Mouse (Mus musculus): Measurements from ENCODE around the gene Hnrnpll. TPM values are rescaled to one million over a fixed set of nuclear protein-coding genes. Genes with fewer than 3 reads are reported as not detected.
"Not testable (repeated sequence)": the region's sequence is repeated elsewhere in the genome, so short reads cannot be mapped to it uniquely, and the experiment has no call there.

Gene Hnrnpll
- polyA plus RNA-seq, 1 experiment from 2014 or later: 60.6 TPM

- Histone ChIP-seq H3K9ac (0 out of 2 replicates have a peak overlapping the region, but pooled peaks have one; percentile 52), H3K4me1 (replicated peaks) (0 out of 2 replicates have a peak, but pooled peaks cover 4% of the 10 kb centered on the region), H3K9me3 (replicated peaks) (no peaks in the 10 kb centered on the region), H3K4me3 (no peak overlapping the region), H3K27ac (ENCODE audit: poor library complexity, severe bottlenecking) (no peak overlapping the region), H3K36me3 (no peaks in the 10 kb centered on the region), H3K4me2 (peak overlapping the region; percentile 68; the same call in 1 of the 2 replicates), H3K27me3 (replicated peaks) (no peaks in the 10 kb centered on the region)
- ATAC-seq (ENCODE audit: insufficient number of reproducible peaks, low FRiP score): no peak
- WGBS: 39% methylated on average over 12 of the region's 12 CpGs
These were observed 43.7 kb downstream of the Hnrnpll start for GRCm38 (mm10) chr17:80018239-80018975.

GRCm38 (mm10) chr17:80017389-80017788, 44.7 kb downstream of the Hnrnpll start:
- no peak overlapping the region for H3K27ac ChIP-seq (ENCODE audit: poor library complexity, severe bottlenecking)
- no peak overlapping the region for H3K4me2 ChIP-seq
- no peak overlapping the region for H3K9ac ChIP-seq
- H3K4me3 ChIP-seq: no peak overlapping the region
- WGBS: 45% methylated on average over 12 of the region's 12 CpGs
- ATAC-seq (ENCODE audit: insufficient number of reproducible peaks, low FRiP score): no peak
- H3K36me3 ChIP-seq: no peaks in the 10 kb centered on the region
- 0 out of 2 replicates have a peak, but pooled peaks cover 4% of the 10 kb centered on the region for H3K4me1 ChIP-seq (replicated peaks)
- no peaks in the 10 kb centered on the region for H3K9me3 ChIP-seq (replicated peaks)
- peaks cover 4% of the 10 kb centered on the region; the same call in 1 of the 2 replicates for H3K27me3 ChIP-seq (replicated peaks)

- not testable (repeated sequence) for H3K4me1 ChIP-seq (replicated peaks); H3K4me2 ChIP-seq; H3K4me3 ChIP-seq; ATAC-seq (ENCODE audit: insufficient number of reproducible peaks, low FRiP score); H3K27me3 ChIP-seq (replicated peaks); H3K9ac ChIP-seq; H3K9me3 ChIP-seq (replicated peaks); H3K36me3 ChIP-seq; H3K27ac ChIP-seq (ENCODE audit: poor library complexity, severe bottlenecking)
- WGBS: 92% methylated on average over 4 of the region's 4 CpGs
These were observed 45.7 kb downstream of the Hnrnpll start for GRCm38 (mm10) chr17:80016400-80016799.

- H3K9me3 ChIP-seq (replicated peaks): no peaks in the 10 kb centered on the region
- H3K4me2 ChIP-seq: no peak overlapping the region
- ATAC-seq (ENCODE audit: insufficient number of reproducible peaks, low FRiP score): no peak
- no peaks in the 10 kb centered on the region for H3K36me3 ChIP-seq
- WGBS: 61% methylated on average over 8 of the region's 8 CpGs
- H3K27ac ChIP-seq (ENCODE audit: poor library complexity, severe bottlenecking): no peak overlapping the region
- peaks cover 8% of the 10 kb centered on the region; the same call in 1 of the 2 replicates for H3K27me3 ChIP-seq (replicated peaks)
- peaks cover 12% of the 10 kb centered on the region for H3K4me1 ChIP-seq (replicated peaks)
- no peak overlapping the region for H3K4me3 ChIP-seq
- H3K9ac ChIP-seq: no peak overlapping the region
These were observed 47.7 kb downstream of the Hnrnpll start for GRCm38 (mm10) chr17:80014361-80014809.

- H3K4me3 ChIP-seq: no peak overlapping the region
- H3K4me1 ChIP-seq (replicated peaks): peaks cover 36% of the 10 kb centered on the region
- peaks cover 8% of the 10 kb centered on the region; the same call in 1 of the 2 replicates for H3K27me3 ChIP-seq (replicated peaks)
- H3K9me3 ChIP-seq (replicated peaks): no peaks in the 10 kb centered on the region
- no peak for ATAC-seq (ENCODE audit: insufficient number of reproducible peaks, low FRiP score)
- H3K9ac ChIP-seq: no peak overlapping the region
- H3K27ac ChIP-seq (ENCODE audit: poor library complexity, severe bottlenecking): no peak overlapping the region
- WGBS: 39% methylated on average over 15 of the region's 15 CpGs
- H3K4me2 ChIP-seq: no peak overlapping the region
- H3K36me3 ChIP-seq: no peaks in the 10 kb centered on the region
These were observed 52.2 kb downstream of the Hnrnpll start for GRCm38 (mm10) chr17:80009926-80010325.

- H3K27me3 ChIP-seq (replicated peaks): peaks cover 8% of the 10 kb centered on the region; the same call in 1 of the 2 replicates
- H3K9ac ChIP-seq: no peak overlapping the region
- ATAC-seq (ENCODE audit: insufficient number of reproducible peaks, low FRiP score): peak; percentile 75
- H3K4me3 ChIP-seq: no peak overlapping the region
- 13% methylated on average over 5 of the region's 5 CpGs for WGBS
- H3K4me1 ChIP-seq (replicated peaks): peaks cover 38% of the 10 kb centered on the region
- peak overlapping the region; percentile 35 for H3K4me2 ChIP-seq
- H3K9me3 ChIP-seq (replicated peaks): no peaks in the 10 kb centered on the region
- H3K36me3 ChIP-seq: no peaks in the 10 kb centered on the region
- peak overlapping the region; percentile 80 for H3K27ac ChIP-seq (ENCODE audit: poor library complexity, severe bottlenecking)
These were observed 53.3 kb downstream of the Hnrnpll start for GRCm38 (mm10) chr17:80008847-80009246.

- peaks cover 8% of the 10 kb centered on the region for H3K9me3 ChIP-seq (replicated peaks)
- no peak overlapping the region for H3K4me2 ChIP-seq
- no peak overlapping the region for H3K4me3 ChIP-seq
- 45% methylated on average over 17 of the region's 17 CpGs for WGBS
- H3K36me3 ChIP-seq: no peaks in the 10 kb centered on the region
- H3K27me3 ChIP-seq (replicated peaks): no peaks in the 10 kb centered on the region
- no peak overlapping the region for H3K9ac ChIP-seq
- no peak overlapping the region for H3K27ac ChIP-seq (ENCODE audit: poor library complexity, severe bottlenecking)
- no peak for ATAC-seq (ENCODE audit: insufficient number of reproducible peaks, low FRiP score)
- peaks cover 32% of the 10 kb centered on the region for H3K4me1 ChIP-seq (replicated peaks)
These were observed 57.5 kb downstream of the Hnrnpll start for GRCm38 (mm10) chr17:80004345-80005239.

GRCm38 (mm10) chr17:80003851-80004250, 58.3 kb downstream of the Hnrnpll start:
- H3K9me3 ChIP-seq (replicated peaks); H3K27me3 ChIP-seq (replicated peaks); H3K36me3 ChIP-seq; H3K4me2 ChIP-seq; ATAC-seq (ENCODE audit: insufficient number of reproducible peaks, low FRiP score); H3K9ac ChIP-seq; H3K27ac ChIP-seq (ENCODE audit: poor library complexity, severe bottlenecking); H3K4me3 ChIP-seq: not testable (repeated sequence)
- 92% methylated on average over 3 of the region's 3 CpGs for WGBS
- peaks cover 28% of the 10 kb centered on the region for H3K4me1 ChIP-seq (replicated peaks)

GRCm38 (mm10) chr17:80002385-80002852, 59.7 kb downstream of the Hnrnpll start:
- no peak for ATAC-seq (ENCODE audit: insufficient number of reproducible peaks, low FRiP score)
- H3K4me2 ChIP-seq: no peak overlapping the region

GRCm38 (mm10) chr17:79999631-80000030, 62.5 kb downstream of the Hnrnpll start:
- Histone ChIP-seq H3K4me3 (no peak overlapping the region), H3K36me3 (no peaks in the 10 kb centered on the region), H3K4me1 (replicated peaks) (no peaks in the 10 kb centered on the region), H3K4me2 (no peak overlapping the region), H3K27me3 (replicated peaks) (no peaks in the 10 kb centered on the region), H3K9ac (no peak overlapping the region), H3K27ac (ENCODE audit: poor library complexity, severe bottlenecking) (no peak overlapping the region), H3K9me3 (replicated peaks) (peaks cover 8% of the 10 kb centered on the region)
- WGBS: 89% methylated on average over 14 of the region's 14 CpGs
- ATAC-seq (ENCODE audit: insufficient number of reproducible peaks, low FRiP score): no peak

More at GRCm38 (mm10) chr17:80002385-80002852, 59.7 kb downstream of the Hnrnpll start:
- 72% methylated on average over 3 of the region's 3 CpGs for WGBS
- H3K9ac ChIP-seq: no peak overlapping the region
- peaks cover 17% of the 10 kb centered on the region for H3K4me1 ChIP-seq (replicated peaks)
- peaks cover 8% of the 10 kb centered on the region for H3K9me3 ChIP-seq (replicated peaks)
- H3K36me3 ChIP-seq: no peaks in the 10 kb centered on the region
- H3K27me3 ChIP-seq (replicated peaks): no peaks in the 10 kb centered on the region
- H3K27ac ChIP-seq (ENCODE audit: poor library complexity, severe bottlenecking): no peak overlapping the region
- no peak overlapping the region for H3K4me3 ChIP-seq

GRCm38 (mm10) chr17:79998986-79999385, 63.1 kb downstream of the Hnrnpll start:
- Histone ChIP-seq H3K4me2 (no peak overlapping the region), H3K36me3 (no peaks in the 10 kb centered on the region), H3K4me3 (no peak overlapping the region), H3K4me1 (replicated peaks) (no peaks in the 10 kb centered on the region), H3K9ac (no peak overlapping the region), H3K27me3 (replicated peaks) (no peaks in the 10 kb centered on the region), H3K27ac (ENCODE audit: poor library complexity, severe bottlenecking) (no peak overlapping the region), H3K9me3 (replicated peaks) (peaks cover 8% of the 10 kb centered on the region)
- WGBS: 76% methylated on average over 5 of the region's 5 CpGs
- ATAC-seq (ENCODE audit: insufficient number of reproducible peaks, low FRiP score): no peak
